Mouse (Mus musculus) thymus, postnatal 4 days (tissue): Measurements from ENCODE around the gene Prph2.

ENCODE experiments used
- DNase-seq: peaks from one replicate; pipeline ENCODE4 v3.0.0; 2021

Gene Prph2

GRCm38 (mm10) chr17:46910186-46910585 lies at the start of gene Prph2:
Prph2 (plus strand) TSS chr17:46910459.
- DNase-seq = no peak

GRCm38 (mm10) chr17:46864566-46865195 lies 45.6 kb upstream of the Prph2 start:
- DNase-seq = no peak

GRCm38 (mm10) chr17:46866836-46867235 lies 43.4 kb upstream of the Prph2 start:
- DNase-seq = no peak

- peak; percentile 58 for DNase-seq
Observed at GRCm38 (mm10) chr17:46870204-46870798, 40.0 kb upstream of the Prph2 start.

GRCm38 (mm10) chr17:46870913-46871312 lies 39.3 kb upstream of the Prph2 start:
- no peak for DNase-seq

GRCm38 (mm10) chr17:46872806-46873205 lies 37.5 kb upstream of the Prph2 start:
- no peak for DNase-seq

- DNase-seq = no peak
Observed at GRCm38 (mm10) chr17:46874133-46874532, 36.1 kb upstream of the Prph2 start.

- DNase-seq = peak; percentile 50
Observed at GRCm38 (mm10) chr17:46875626-46876025, 34.6 kb upstream of the Prph2 start.

- no peak for DNase-seq
Observed at GRCm38 (mm10) chr17:46876371-46876950, 33.8 kb upstream of the Prph2 start.

- no peak for DNase-seq
Observed at GRCm38 (mm10) chr17:46877061-46877460, 33.2 kb upstream of the Prph2 start.

GRCm38 (mm10) chr17:46879841-46880311 lies 30.4 kb upstream of the Prph2 start:
- DNase-seq = no peak

GRCm38 (mm10) chr17:46880322-46880721 lies 29.9 kb upstream of the Prph2 start:
- DNase-seq = no peak

- no peak for DNase-seq
Observed at GRCm38 (mm10) chr17:46881728-46882127, 28.5 kb upstream of the Prph2 start.

GRCm38 (mm10) chr17:46883107-46883506 lies 27.2 kb upstream of the Prph2 start:
- no peak for DNase-seq

- DNase-seq = no peak
Observed at GRCm38 (mm10) chr17:46884766-46885165, 25.5 kb upstream of the Prph2 start.

GRCm38 (mm10) chr17:46885218-46885909 lies 24.9 kb upstream of the Prph2 start:
- no peak for DNase-seq

- no peak for DNase-seq
Observed at GRCm38 (mm10) chr17:46885910-46886643, 24.2 kb upstream of the Prph2 start.

DNA sequence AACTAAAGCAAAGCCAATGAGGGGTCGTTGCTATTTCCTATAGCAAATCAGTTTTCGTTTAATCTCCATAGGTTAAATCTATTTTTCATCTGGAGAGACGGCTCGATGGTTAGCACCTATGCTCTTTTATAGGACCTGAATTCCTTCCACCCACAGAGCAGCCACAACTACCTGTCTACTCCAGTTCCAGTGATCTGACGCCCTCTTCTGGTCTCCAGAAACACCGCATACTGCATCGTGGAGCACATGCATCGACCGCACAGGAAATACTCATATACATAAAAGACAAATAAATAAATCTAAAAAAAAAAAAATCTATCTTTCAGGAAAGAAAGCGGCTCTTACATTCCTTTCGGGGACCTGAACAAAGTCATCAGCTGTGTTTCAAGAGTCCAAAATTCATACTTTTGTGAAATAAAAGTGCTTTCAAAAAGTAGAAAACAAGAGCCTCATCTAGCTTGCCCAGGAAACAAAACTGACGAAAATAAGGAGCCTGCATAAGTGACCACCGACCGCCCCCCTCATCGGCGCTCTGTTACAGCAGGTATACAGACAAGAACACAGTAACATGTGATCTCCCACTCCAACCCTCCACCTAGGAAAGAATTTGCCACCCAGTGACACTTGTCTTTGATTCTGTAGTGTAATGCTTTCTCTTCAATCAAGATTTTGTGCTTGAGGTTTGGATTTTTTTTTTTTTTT lies 21.6 kb upstream of the Prph2 start:
- peak; percentile 55 for DNase-seq

DNA sequence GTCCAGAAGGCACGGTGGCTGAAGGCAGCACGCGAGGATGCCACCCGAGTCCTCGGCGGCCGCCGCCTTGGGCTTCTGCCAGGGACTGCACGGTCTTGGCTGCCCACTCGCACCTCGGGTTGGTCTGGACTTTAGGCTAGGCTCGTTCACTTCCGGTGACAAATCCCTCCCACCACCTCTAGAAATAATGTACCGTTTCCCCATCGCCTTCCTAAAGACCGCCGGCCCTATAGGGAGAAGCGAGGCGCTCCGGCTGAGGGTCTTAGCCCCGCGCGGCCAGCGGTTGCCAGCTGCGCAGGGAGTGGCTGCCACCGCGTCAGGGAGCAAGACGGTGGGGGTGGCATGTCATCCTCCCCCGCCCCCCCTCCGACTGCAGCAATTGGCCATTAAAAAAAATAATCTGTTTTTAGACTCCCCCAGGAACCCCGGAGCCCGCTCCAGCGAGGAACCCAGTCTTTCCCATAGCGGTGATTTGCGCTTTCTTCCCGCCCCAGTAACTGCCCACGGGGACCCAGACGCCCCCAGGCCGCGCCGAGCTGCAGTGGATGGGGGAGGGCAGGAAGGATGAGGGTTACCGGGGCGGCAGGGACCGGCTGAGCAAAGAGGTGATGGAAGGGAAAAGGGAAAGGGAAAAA lies 20.7 kb upstream of the Prph2 start:
- peak; percentile 73 for DNase-seq

DNA sequence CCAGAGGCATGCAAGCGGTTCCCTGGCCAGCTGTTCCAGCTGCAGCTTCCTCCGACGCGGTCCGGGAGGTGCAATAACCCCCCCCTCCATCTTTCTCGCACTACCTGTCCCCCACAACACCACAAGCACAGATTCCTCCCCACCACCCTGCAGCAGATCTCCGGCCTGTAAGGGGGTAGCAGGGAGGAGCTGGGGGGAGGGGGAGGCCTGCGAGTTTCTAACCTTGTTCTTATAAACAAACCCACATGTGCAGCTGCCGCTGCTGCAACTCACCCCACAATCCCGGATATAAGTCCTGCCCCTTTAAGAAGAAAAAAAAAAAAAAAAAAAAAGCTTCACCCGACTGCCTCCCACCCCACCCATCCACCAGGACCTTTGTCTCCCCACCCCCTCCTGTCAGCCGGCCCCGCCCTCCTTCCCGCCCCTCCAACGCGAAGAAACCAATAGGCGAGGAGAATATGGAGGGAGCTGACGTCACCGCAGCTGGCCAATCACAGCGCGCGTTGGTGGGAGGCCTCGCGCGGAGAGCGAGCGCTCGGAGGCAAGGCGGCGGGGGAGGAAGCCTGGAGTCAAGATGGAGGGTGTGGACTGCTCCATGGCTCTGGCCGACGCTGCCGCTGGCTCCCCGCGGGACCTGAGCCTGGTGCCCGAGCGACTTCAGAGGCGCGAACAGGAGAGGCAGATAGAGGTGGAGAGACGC lies 20.0 kb upstream of the Prph2 start, which contains the start of gene Tbcc:
Gene Tbcc, plus strand, starts transcription at position 569 of the 700 bp plus-strand sequence.
- peak; percentile 97 for DNase-seq
